Mouse (Mus musculus) lung, postnatal 14 days (tissue): ENCODE data around the gene Srgap3.

Experiments used
- DNase-seq: peaks from one replicate; pipeline ENCODE4 v3.0.0; 2021

Srgap3 gene

DNA sequence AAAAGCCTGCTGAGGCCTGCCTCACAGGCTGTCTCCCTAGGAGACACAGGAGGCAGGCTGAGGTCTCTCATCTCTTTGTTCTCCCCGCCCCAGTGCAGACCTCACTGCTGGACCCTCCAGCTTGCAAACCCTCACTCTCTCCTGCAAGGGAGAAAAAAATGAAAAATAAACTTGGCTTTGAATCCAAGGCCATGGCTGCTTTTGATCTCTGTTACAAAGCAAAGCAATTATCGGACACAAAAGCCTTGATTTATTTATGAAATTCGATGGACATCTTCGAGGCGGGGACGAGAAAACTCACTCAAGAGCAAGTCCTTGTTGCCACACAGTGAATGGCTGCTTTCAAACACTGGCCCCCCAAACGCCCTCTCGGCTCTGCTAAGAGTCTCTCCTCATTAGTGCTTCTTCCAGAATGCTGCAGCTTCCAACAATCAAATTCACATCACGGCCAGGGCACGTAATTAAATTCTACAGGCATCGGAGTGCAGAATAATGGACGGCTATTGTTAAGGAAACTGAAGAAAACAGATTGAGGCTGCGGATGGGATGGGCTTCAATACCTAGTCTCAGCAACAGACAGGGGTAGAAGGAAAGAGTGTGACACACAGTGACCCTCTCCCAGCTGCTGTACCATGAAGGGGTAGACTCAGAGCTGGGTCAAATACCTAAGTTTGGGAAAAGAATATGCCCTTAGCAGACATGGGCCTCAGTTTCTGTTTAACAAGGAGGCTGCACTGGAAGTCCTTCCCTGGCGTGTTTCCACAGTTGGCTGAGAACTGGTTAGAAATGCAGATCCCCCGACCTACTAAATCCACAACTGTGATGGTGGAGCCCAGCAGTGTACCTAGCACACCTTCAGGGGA, 137.2 kb downstream of the Srgap3 start:
- no peak for DNase-seq

DNA sequence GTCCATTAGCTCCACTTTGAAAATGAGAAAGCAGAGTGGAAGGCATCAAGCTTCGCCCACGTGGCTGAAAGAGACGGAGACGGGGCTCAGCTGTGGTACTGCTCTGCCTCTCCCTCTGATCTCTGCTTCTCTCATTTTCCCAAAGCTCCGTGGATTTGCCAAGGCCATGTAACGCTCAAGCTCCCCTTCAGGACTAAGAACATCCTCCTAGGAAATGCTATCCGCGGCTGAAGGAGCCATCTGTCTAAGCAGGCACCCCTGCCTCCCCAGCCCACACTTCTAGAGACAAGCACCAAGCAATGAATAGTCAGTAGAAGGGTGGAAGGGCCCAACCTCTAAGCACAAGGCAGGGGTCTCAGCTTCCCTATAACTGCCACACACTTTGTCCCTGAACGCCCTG, 138.3 kb downstream of the Srgap3 start:
- no peak for DNase-seq

- DNase-seq = no peak
Observed at GRCm38 (mm10) chr6:112801917-112802316, 145.1 kb downstream of the Srgap3 start.

DNA sequence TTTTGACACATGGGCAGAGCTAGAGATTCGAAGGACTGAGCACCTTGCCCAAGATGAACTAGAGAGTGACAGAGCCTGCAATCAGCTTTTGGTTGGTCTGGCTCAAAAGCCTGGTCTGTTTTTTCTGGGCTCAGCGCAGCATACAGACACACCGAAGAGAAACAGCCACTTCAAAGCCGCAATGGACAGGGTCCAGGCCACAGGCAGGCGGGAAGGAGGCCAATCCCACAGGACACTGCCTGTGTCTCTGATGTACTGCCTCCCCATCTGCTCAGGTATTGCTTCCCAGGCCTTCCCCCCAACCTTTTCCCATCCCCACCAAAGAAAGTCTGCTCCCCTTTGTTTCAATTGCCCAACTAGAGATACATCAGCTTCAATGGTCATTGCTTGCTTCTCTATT, 148.7 kb downstream of the Srgap3 start:
- DNase-seq = no peak

DNA sequence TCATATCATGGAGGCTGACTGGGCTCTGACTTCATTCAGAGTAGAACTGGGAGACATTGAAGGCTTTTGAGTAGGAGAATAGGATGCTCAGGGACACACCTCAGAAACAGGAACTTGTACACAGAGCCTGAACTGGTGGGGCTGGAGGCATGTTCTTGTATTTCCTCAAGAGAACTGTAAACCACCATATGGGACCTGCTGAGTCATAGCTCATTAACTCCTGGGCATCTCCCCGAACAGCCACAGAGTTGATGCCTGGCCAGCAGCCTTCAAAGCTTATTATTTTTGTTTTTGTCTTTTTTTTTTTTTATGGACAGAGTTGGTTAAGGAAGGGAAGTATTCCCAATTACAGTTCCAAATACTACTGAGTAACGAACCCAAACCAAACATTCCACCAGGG, 150.5 kb downstream of the Srgap3 start:
- DNase-seq = no peak

GRCm38 (mm10) chr6:112793887-112794286, 153.2 kb downstream of the Srgap3 start:
- no peak for DNase-seq

DNA sequence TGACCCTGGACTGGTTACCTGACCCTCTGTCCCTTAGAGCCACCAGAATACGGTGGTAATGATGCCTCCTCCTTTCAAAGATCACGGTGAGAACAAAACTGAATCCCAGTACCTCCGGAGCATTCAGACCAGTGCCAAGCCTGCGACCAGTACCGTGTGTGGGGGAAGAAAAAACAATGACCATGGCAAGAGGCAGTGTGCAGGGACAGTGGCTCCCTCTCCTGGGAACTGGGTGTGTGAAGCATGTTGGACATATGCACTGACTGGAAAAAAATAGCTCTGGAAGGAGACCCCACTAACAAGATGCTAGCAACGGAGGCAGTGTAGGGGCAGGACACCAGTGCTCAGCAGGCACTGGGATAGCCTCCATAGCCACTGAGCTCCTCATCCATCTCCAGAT, 157.2 kb downstream of the Srgap3 start:
- no peak for DNase-seq

DNA sequence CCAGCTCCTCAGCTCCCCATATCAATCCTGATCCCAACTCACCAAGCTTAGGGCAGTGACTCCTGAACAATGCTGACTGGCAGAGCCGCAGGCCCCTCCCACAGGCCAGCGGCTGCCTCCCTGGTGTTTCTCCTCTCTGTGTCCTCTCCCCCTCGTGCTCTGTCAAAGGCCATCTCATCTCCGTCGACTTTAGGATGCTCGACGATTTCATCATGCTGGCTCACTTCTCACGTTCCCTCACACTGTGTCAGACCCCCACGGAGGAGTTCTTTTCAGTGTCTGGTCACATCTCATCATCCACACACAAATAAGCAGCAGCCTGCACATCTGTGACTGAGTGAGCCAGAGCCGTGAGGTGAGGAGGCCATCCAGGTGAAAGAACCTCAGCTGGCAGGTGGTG, 158.4 kb downstream of the Srgap3 start:
- DNase-seq = no peak

- no peak for DNase-seq
Observed at GRCm38 (mm10) chr6:112788174-112788573, 158.9 kb downstream of the Srgap3 start.

DNA sequence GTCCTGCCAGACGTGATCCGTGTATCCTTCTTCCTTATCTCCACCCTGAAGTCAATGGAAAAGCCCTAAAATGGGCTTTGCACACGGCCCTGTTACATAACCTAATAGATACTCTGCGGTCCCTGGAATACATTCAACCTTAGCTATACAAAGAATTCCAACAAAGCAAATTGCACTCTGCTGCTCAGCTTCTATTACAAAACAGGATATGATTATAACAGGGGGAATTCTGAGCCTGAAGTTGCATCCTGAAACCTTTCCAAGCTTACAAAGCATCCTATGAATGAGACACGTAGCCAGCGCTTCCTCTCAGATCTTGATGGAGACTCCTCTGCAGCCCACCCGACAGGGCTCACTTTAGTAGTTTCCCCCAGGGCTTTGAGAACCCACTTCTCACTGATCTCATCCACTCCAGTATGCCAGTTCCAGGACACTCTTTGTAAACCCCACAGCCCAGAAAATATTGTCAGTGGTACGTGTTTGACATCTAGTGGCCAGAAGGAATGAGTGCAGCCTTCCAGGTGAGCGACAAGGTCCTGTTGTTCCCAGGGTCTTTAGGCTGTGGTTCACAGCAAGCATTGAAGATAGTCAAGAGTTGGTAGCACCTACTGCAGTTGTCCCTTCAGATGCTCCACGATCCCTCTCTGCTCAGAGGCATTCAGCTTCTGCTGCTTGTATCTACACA, 165.5 kb downstream of the Srgap3 start:
- no peak for DNase-seq

GRCm38 (mm10) chr6:112778211-112778610, 168.9 kb downstream of the Srgap3 start:
- DNase-seq = no peak

- no peak for DNase-seq
Observed at GRCm38 (mm10) chr6:112776718-112777117, 170.3 kb downstream of the Srgap3 start.

DNA sequence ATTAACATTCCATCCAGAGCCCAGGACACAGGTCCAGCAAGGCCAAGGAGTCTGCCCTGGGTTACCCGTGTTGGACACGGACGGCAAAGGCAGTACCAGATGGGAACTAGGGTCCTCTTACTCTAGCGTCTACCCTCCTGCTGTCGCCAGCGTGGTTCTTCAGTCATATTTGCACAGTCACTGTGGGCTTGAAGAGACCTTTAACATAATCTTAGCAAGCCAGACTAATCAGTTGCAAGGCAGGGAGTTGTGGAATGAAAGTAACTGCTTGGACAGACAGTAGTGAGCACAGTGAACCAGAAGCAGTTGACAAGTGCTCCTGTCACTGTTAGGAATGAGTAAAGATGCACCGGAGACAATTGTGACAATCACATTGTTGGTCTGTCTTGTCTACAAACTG, 173.3 kb downstream of the Srgap3 start:
- DNase-seq = no peak

GRCm38 (mm10) chr6:112770996-112771395, 176.1 kb downstream of the Srgap3 start:
- no peak for DNase-seq

DNA sequence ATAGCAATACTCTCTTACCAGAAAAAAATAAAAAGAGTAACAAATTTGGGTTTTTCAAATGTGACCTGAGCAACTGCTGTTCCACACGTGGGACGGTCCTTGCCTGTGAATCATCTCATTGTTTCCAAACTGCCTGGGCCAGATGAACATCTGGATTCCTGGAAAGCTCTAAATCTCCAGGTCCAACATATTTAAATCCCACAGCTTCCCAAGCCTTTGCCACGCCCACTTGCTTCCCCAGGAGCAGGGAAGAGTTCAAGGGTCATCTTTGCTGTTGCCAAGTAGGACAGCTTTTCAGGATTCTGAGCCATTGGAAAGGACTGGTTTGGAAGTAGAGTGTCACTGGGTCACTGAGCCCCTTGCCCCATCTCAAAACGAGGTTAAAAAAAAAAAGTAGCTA, 188.5 kb downstream of the Srgap3 start:
- DNase-seq = no peak

- DNase-seq = no peak
Observed at GRCm38 (mm10) chr6:112756866-112757265, 190.2 kb downstream of the Srgap3 start.

DNA sequence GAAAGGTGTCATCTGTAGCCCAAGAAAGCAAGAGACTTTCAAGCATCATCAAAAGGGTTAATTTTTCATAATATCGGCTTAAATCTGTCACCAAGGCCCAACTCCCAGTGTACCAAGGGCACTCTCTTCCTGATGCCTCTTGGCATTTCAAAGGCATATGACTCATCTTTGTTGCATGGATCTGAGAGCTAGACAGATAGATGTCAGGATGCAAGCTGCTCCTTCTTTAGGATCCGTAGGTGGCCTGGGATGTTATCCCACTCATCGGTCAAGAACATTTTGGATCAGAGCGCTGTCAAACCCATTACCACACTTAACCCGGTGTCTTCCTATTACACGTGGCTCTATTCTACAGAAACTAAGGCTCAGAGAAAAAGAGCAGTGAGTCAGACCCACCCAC, 192.1 kb downstream of the Srgap3 start:
- no peak for DNase-seq

- no peak for DNase-seq
Observed at GRCm38 (mm10) chr6:112752517-112752916, 194.5 kb downstream of the Srgap3 start.

DNA sequence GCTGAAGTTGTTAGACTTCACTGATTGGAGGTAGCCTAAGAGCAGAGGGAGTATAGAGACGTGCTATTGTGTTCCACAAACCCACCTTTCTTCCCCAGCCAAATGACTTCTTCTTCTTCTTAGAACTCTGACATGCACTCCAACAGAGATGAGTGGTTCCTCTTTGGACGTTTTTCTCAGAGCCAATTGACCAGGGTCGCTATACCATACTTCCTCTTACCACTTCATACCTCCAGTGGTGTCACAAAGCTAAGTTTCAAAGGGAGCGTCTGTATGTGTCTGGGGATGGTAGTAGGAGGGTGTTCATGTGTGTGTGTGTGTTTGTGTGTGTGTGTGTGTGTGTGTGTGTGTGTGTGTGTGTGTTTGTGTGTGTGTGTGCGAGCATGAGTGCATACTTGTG, 195.1 kb downstream of the Srgap3 start:
- DNase-seq = no peak

DNA sequence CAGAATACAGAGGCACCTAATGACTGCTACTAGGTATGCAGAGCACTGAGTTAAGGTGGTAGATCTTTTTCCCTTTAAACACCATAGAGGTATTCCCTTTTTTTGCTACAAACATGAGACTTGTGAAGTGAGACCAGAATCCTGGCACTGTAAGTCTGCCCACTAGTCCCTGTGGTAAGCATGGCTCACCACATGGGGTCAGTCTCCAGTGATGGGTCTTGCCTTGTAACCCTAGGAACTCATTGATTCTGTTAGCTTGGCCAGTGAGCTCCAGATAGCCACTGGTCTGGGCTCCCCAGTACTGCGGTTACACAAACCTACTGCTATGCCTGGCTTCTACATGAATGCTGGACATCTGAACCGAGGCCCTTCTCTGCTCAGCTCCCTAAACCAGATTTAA, 204.8 kb downstream of the Srgap3 start:
- DNase-seq = no peak

DNA sequence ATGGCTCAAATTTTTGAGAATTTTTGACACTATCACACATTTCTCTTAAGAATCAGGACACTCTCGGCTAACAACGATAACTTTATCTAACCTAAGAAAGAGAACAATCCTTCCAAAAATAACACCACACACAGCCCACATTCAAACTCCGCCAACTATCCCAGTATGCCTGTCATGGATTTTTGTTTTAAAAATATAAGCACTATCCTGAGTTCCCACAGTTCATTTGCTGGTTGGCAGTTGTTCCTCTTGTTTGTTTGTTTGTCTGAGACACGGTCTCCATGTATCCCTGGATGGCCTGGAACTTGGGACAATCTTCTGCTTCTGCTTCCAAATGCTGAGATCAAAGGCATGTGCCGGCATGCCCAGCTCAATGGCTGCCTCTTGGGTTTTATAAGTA, 205.3 kb downstream of the Srgap3 start:
- DNase-seq = no peak

GRCm38 (mm10) chr6:112739635-112740034, 207.4 kb downstream of the Srgap3 start:
- no peak for DNase-seq

DNA sequence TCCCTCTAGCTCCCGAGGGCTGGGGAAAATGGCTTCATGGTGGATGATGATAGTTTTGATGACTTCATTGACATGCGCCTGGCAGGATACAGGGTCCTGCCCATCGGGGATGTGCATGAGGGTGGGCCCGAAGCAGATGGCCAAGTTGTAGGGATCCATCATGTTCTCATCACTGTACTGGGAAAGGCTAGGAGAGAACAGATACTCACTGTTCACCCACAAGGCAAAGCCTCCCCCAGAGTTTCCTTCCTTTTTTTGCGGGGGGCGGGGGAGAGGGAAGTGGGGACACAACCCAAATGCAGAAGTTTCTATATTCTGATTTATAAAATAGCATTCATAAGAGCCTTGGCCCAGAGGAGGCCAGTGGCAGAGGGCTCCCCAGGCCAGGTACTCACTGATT, 208.1 kb downstream of the Srgap3 start:
- DNase-seq = no peak

DNA sequence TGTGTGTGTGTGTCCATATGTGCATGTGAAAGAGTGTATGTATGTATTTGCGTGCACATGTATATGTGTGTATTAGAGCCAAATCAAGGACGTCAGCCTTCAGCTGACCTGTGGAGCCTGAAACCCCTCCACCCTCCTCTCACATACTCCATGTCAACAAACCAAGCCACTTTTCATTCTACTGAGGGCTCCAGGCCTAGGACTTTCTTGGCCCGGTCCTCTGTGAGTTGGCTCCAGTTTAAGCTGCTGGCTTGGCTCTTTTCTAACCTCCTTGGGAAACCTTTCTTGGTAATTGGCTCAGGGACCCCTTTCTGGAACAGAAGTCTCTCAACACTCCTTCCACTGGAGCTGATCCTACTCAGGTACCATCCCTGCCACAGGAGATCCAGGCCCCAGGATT, 210.6 kb downstream of the Srgap3 start:
- DNase-seq = peak; percentile 4

- no peak for DNase-seq
Observed at GRCm38 (mm10) chr6:112735054-112735453, 212.0 kb downstream of the Srgap3 start.
